Mouse (Mus musculus) testis, postnatal 14 days (tissue): Measurements from ENCODE around the gene Hivep3.

Experiments
- DNase-seq: peaks from one replicate; pipeline ENCODE4 v3.0.0; 2021; ENCODE audit warnings: low spot score

Hivep3 gene

DNA sequence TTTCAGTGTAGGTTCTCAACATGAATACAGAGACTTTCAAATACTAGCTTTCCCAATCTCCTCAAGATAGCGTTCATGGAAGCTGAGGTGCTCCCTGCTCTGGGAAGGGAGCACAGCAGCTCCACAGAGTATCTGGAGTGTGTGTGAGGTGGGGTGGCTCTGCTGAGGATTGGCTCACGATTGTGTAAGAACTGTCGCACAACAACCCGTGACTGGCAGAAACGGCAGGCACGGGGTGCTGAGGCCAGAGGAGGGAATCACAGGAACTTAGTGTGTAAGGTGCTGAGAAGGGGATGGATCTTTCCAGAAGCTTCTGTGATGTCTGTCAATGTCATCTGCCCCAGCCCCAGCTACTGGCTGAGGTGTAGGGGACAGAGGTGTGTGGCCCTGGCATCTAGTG lies 328.1 kb downstream of the Hivep3 start:
- no peak for DNase-seq

DNA sequence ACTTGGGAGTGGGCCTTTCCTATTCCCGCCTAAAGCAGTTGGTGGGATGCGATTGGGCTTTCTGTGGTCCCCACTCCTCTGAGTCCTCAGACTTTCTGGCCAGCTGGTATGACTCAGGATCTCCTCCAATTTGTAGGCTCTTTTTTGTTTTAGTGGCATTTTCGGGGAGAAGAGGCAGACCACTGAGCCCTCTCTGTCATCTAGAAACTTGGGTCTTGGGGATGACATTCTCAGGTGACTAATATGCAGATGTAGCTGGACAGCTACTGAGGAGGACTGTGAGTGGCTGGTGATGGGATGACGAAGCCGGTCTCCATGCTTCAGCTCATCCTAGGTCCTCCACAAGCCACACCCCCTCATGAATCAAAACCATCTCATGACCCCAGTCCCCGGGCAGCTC lies 328.6 kb downstream of the Hivep3 start:
- no peak for DNase-seq

GRCm38 (mm10) chr4:120062754-120063153 lies 329.2 kb downstream of the Hivep3 start:
- no peak for DNase-seq

DNA sequence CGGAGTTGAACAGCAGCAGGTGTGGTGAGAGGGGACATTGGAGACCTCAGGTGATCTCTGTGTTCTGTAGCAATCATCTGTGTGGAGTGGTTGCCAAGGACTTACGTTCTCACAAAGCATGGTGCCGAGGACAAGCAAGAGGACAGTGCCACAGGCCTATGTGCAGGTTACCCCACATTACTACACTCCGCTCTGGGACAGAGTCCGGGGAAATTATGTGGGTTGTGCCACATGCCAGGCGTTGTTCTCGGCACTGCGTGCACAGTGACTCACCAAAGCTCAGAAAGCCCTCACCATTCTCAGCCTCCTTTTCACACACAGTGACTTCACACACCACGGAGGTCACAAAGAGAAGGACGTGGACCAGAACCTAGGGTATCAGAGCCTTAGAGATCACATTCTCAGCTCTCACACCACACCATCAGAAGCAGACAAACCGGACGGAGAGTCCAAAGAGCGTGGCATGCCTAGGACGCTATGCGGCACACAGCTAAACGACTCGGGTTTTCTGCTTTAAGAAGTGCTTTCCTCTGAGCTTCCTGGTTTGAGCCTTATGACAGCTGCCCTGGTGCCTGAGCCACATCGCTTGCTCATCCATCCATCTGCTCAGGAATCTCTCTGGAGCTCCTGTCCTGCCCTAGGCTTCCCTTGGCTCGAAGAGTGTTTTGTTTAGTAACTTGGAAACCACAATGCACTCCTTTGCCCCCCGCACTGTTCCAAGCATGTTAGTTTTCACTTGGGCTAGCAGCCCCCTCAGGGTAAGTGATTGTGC lies 330.0 kb downstream of the Hivep3 start:
- DNase-seq = no peak

GRCm38 (mm10) chr4:120064696-120065095 lies 331.1 kb downstream of the Hivep3 start, which contains the start of gene AL607142.1:
TSS of gene AL607142.1 (plus strand) at chr4:120064996.
- DNase-seq = no peak

- DNase-seq = no peak
These were observed 333.4 kb downstream of the Hivep3 start for GRCm38 (mm10) chr4:120066841-120067591.

DNA sequence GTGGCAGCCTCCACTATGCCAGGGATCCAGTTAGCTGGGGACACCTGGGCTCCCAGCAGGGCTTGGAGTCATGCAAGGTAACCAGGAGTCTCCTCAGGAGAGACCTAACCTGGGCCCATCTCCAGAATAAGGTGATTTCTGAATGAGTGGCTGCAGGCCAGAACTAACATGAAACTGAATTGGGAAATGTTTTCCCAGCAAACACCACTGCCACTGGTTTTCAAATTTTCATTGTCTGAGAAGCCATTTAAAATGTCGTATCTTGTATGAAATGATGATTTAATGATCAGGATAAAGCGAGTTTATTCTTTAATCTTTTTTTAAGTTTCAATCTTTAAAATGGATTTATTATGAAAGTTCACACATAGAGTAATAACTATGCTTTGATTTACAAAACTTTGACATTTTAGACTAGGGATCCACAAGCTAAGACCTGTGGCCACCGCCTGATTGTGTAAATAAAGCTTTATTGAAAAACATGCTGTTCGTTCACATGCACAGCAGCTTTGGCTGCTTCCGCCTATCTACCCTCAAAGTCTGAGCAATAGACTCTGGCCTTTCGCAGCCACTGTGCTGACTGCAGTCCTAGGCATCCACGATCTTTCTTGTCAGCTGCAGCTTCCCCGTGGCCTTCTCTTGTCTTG lies 334.1 kb downstream of the Hivep3 start:
- DNase-seq = no peak

DNA sequence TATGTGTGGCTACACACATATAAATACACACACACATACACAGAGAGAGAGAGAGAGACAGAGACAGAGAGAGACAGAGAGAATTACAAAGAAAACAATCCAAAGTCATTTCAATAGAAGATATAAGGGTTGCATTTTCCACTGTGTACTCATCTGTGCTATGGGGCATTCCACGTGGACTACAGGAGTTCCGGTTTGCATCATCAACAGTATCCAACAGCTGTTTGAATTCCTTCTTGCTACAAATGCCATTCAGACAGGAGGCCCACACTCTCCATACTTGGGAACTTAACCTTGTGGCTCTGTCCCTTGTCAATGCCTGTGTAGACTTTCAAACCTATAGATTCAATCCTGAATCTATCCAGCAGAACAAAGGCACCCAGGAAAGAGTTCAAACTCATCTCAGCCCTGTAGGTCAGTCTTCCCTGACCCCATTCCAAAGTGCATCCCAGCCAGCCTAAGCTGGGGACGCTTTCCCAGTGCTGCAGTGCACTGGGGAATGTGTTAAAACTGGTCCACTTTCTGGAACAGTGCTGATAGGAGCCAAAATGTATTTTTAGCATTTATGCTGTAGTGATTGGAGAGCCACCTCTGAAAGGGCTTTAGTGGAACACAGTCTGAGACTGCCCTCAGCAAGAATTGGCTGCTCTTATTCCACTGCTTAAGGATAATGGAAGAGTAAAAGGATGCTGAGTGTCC lies 335.4 kb downstream of the Hivep3 start:
- no peak for DNase-seq

DNA sequence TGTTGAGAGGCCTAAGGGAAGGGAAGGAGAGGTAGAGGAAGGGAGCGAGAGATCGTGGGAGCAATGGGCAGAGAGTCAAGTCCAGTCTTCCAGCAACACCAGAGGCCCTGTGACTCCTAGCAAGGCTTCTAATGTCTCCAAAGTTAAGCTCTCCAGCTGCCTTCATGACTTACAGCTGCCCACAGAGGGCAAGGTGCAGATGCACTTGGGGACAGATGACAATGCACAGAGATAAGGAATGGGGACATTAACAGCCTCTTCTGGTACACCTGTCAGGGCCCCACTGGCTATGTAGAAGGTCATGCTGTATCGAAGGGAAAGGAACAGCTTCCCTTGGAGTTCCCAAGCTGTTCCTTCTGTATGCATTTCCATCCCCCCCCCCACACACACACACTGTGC lies 336.0 kb downstream of the Hivep3 start:
- no peak for DNase-seq

GRCm38 (mm10) chr4:120071411-120071810 lies 337.8 kb downstream of the Hivep3 start:
- no peak for DNase-seq

DNA sequence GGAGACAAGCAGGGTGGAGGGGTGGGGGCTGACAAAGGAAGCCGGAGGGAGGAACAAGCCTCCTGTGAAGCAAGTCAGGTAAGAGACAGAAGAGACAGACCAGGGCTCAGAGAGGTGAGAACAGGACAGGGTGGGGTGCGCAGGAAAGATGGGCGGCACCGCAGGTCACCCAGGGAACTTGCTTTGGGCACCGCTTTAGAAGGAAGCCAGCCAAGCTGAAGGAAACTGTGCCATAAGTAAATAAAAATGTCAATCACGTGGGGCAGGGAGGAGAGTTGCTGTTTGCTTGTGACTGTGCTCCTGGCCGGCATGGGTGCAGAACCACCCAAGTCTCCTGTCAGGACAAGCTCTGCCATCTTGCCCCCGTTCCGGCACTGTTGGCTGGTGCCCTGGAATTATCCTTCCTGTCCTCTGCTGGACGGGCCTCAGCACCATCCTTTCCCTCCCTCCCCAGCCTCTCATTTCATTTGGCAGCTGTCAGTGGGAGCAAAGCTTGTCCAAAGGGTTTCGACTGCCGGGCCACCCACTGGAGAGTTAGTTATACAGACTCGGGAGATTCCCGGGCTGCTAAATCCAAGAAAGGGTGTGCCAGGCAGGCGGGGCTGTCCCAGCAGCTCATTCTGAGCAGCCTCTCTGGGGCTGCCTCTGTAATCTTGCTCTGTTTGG lies 338.4 kb downstream of the Hivep3 start:
- no peak for DNase-seq

DNA sequence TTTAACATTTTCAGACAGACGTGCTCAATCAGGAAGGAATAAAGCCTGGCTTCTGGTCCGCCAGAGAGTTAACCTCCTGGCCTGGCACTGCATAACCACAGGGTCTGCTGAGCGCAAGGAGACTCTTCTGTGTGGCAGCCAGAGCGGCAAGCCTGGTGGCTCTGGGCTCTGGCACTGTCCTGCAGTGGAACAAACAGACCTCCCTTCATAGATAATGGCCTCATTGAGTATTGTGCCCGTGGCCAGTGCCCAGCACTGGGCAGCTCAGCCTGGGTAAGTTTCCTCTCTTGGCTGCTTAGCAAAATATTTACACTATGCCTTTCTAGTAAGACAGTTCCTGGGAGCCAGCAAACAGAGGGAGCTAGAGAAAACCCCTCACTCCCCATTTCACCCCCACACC lies 340.5 kb downstream of the Hivep3 start:
- no peak for DNase-seq

DNA sequence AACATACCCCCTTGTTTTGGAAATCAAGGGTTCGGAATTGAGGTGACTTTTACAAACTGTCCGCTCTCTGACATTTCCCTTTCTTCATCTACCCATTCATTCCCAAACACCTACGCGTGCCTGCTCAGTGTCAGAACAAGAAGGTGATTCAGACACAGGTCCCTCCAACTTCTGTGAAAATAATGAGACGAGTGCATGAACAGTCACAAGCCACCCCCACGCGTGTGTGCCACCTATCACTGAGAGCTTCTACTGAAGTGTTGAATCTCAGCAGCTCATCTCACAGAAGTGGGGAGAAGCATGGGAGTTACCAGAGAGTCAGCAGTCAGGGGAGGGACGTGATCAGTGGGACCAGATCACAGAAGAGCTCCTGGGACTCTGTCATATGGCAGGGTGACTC lies 343.7 kb downstream of the Hivep3 start:
- no peak for DNase-seq

DNA sequence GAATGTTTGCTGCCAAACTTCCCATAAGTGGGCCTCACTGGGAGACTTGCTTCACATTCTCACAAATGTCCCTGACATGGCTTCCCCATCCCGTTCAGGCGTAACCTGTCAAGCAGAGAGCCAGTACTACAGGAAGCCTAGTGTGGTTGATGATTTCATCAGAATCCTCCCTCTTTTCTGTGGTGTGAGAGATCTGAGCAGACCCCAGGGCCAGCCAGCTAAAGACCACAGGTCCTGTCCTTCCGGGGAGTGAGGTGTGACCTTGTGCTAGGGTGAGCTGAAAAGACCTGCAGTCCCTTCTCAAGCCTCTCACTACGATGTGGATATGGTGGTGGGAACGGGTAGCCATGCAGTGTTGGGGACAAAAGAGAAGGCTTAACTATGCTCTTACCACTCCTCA lies 348.9 kb downstream of the Hivep3 start:
- DNase-seq = no peak

GRCm38 (mm10) chr4:120083700-120084099 lies 350.1 kb downstream of the Hivep3 start:
- no peak for DNase-seq

GRCm38 (mm10) chr4:120089536-120089935 lies 356.0 kb downstream of the Hivep3 start:
- no peak for DNase-seq

DNA sequence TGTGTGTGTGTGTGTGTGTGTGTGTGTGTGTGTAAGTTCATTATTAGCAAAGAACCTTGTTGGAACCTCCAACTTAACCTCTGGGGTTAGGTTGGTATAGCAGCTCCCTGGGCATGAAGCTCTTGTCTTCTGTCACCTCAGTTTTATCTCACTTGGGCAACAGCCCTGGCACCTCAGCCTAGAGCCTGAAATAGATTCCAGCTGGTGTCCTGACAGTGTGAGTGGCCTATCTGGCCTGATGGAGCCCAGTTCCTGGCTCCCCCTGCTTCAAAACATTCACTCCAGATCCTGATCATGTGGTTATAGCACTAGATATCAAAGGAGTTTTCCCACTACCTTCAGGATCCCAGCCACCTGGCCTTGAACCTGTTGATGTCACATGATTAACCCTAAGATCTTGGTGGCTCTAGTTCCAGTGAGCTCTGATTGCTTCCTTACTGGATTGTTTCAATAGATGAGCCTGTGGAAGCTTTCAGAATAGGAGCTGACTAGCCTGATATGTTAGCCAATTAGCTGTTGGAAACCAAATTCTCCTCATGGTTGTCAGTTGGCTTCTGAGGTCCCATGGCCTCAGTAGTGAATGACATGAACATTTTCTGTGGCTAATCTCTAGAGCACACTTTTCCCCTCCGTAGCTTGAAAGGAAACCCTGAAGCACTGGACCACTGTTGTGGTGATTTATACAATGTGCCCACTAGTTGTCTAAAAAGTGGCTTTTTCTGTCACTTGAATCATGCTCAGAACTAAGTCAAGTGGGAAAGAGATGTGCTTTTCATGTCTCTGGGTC lies 358.6 kb downstream of the Hivep3 start:
- DNase-seq = no peak

DNA sequence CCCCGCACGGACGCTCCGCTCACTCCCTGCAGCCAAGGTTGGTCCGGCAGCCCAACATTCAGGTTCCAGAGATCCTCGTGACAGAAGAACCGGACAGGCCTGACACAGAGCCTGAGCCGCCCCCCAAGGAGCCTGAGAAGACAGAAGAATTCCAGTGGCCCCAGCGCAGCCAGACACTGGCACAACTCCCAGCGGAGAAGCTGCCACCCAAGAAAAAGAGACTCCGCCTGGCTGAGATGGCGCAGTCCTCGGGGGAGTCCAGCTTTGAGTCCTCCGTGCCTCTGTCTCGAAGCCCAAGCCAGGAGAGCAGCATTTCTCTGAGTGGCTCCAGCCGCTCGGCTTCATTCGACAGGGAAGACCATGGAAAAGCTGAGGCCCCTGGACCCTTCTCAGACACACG lies 363.4 kb downstream of the Hivep3 start:
- no peak for DNase-seq

- DNase-seq = no peak
These were observed 367.6 kb downstream of the Hivep3 start for GRCm38 (mm10) chr4:120101186-120101585.

DNA sequence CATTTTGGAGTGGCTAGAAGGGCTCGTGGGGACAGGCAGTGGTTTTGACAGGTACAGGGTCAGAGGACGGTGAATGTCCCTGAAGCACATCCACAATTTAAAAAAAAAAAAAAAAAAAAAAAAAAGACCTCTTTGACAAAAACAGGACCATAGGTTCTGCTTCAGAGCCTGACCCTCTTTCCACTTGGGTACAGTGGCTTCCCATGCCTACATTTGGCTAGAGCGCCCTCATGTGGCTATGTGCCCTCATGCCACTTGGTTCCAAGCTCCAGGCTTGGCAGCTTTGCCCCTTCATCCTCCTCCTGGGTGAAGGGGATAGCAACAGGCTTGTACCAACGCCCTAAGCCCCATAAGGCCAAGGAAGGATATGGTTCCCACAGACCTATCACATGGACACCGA lies 371.0 kb downstream of the Hivep3 start:
- no peak for DNase-seq

DNA sequence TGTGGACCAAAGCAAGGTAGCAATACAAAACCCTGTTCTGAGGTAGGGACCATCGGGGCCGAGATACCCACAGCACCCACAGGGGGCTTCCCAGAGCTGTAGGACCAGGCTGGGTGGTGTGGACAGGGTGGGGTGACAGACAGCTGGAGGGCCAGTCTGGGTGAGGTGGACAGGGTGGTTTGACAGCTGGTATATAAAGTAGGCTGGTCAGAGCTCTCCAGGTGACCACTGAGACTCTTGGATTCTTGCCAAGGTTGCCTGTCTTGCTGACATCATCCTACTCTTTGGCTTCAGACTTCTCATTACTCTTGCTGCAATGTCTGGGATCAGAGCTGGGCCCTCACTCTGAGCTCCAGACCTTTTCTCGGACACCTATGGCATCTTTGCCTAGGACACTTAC lies 372.8 kb downstream of the Hivep3 start:
- no peak for DNase-seq
